Mouse (Mus musculus): ENCODE data around the gene Bcap29. TPM values are rescaled to one million over a fixed set of nuclear protein-coding genes. Genes with fewer than 3 reads are reported as not detected.
"Not testable (repeated sequence)": the region's sequence is repeated elsewhere in the genome, so short reads cannot be mapped to it uniquely, and the experiment has no call there.

Bcap29 gene
- polyA plus RNA-seq, 1 experiment from 2014 or later = 29.5 TPM

DNA sequence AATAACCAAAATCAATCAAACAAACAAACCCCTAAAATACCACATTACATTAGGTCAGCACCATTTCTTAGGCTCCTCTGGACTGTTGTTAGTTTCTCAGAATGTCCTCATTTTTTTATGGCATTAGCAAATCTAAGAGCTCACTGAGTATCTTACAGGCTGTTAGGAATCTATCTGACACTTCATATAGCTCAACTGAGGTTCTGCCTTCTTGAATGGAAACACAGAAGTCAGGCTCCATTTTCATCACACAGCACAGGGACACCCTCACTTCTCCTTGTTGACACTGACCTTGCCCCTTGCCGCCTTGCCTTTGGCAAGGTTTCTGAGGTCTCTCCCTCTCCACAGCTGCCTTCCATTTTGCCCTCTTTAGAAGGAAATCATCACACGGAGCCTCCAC is 64.7 kb downstream of the Bcap29 start:
- Histone ChIP-seq H3K27ac (no peak overlapping the region), H3K4me2 (no peak overlapping the region), H3K36me3 (replicated peaks) (no peaks in the 10 kb centered on the region), H3K27me3 (no peaks in the 10 kb centered on the region), H3K9ac (no peak overlapping the region), H3K4me3 (replicated peaks) (no peak overlapping the region), H3K4me1 (0 out of 2 replicates have a peak, but pooled peaks cover 3% of the 10 kb centered on the region), H3K9me3 (no peaks in the 10 kb centered on the region)
- no peak for ATAC-seq (ENCODE audit: low FRiP score)
- 69% methylated on average over 2 of the region's 2 CpGs for WGBS

DNA sequence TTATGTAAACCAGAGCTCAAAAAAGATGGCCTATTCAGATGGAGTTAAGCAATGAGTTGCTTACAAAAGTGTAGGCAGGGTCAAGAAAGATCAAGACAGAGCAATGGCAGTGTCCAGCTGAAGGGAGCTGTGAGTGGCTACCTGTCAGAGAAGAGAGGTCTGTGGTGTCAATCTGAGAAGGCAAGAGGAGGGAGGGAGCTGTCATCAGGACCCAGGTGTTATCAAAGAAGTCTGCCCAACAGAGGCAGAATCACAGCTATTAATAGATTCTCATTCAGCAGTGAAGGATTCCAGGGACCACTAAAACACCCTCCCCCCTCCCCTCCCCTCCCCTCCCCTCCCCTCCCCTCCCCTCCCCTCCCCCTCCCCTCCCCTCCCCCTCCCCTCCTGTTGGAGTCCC is 65.8 kb downstream of the Bcap29 start:
- Histone ChIP-seq H3K36me3 (replicated peaks) (no peaks in the 10 kb centered on the region), H3K4me3 (replicated peaks) (no peak overlapping the region), H3K27ac (no peak overlapping the region), H3K9ac (no peak overlapping the region), H3K4me1 (0 out of 2 replicates have a peak, but pooled peaks cover 3% of the 10 kb centered on the region), H3K4me2 (no peak overlapping the region), H3K27me3 (no peaks in the 10 kb centered on the region), H3K9me3 (no peaks in the 10 kb centered on the region)
- no peak for ATAC-seq (ENCODE audit: low FRiP score)

DNA sequence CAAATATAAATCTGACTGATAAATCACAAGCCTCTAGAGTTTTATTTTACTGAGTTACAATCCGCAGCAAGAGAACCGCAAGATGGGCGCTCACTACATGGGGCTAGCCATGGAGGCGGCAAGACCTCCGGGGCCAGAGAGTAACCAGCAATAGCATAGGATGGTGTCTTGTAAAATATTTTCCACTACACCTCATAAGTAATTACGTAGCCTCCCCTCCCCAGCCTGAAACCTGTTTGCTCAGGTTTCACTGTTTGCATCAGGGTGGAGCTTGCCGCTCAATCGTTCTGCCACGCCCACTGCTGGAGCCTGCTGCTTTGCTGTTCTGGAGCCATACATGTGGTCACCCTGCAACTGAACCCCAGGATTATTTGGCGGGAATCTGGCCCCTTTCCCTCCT is 66.9 kb downstream of the Bcap29 start:
- 21% methylated on average over 10 of the region's 10 CpGs for WGBS
- ATAC-seq (ENCODE audit: low FRiP score); H3K27ac ChIP-seq; H3K9me3 ChIP-seq; H3K36me3 ChIP-seq (replicated peaks); H3K9ac ChIP-seq; H3K27me3 ChIP-seq; H3K4me1 ChIP-seq: not testable (repeated sequence)
- H3K4me2 ChIP-seq = peak overlapping the region; percentile 46
- H3K4me3 ChIP-seq (replicated peaks) = peak overlapping the region; percentile 21

DNA sequence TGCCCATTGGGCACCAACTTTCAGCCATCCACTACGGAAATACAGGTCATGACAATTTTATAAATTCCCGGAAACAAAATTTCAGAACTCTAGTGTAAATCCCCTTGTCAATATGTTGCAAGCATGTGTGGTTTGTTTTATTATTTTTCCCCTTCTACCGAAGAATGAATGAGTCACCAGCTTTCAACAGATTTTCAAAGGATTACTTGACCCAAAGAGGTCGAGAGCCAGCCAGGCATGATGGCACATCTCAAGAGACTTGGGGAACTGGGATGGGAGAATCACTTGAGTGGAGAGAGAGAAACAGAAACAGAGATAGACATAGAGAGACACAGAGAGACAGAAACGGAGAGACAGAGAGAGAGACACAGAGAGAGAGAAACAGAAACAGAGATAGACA is 73.7 kb downstream of the Bcap29 start:
- 77% methylated on average over 5 of the region's 5 CpGs for WGBS
- Histone ChIP-seq H3K36me3 (replicated peaks) (no peaks in the 10 kb centered on the region), H3K4me1 (peaks cover 11% of the 10 kb centered on the region), H3K9ac (no peak overlapping the region), H3K4me2 (no peak overlapping the region), H3K4me3 (replicated peaks) (no peak overlapping the region), H3K27ac (no peak overlapping the region), H3K27me3 (peaks cover 58% of the 10 kb centered on the region), H3K9me3 (no peaks in the 10 kb centered on the region)
- no peak for ATAC-seq (ENCODE audit: low FRiP score)

DNA sequence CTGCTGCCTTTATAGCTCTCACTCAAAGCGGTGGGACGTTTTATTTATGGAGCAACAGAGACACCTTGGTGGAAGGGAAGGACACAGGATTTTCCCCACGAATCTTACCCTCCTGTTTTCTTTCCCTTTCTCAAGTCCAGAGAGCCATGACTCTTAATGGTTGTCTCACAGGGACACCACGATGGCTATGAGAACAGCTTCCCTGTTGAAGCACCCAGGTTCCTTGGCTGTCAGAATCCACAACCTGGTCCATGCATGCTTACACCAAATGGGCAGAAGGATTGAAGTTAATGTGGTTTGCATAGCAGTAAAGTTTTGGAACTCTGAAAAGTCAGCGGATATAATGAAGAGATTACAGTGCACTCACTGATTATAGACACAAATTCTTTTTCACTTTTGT is 74.5 kb downstream of the Bcap29 start:
- ATAC-seq (ENCODE audit: low FRiP score) = no peak

DNA sequence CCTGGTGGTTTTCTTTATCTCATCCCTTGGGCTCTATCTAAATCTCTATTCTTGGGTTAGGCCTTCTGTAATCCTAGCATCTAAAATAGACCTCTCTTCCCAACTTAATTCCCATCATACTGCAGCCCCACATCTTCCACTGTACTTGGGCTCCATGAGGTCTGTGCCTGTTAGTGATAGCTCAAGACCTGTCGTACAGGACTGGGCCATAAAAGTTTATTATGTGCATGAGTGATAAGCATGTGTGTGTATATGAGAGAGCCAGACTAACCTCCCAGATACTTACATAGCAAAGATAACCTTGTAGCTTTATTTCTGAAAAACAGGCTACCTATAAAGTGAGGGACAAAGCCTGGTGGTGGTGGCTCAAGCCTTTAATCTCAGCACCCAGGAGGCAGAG is 80.1 kb downstream of the Bcap29 start:
- no peak overlapping the region for H3K27ac ChIP-seq
- H3K9me3 ChIP-seq = no peaks in the 10 kb centered on the region
- H3K9ac ChIP-seq = no peak overlapping the region
- peaks cover 29% of the 10 kb centered on the region for H3K27me3 ChIP-seq
- H3K4me3 ChIP-seq (replicated peaks) = no peak overlapping the region
- no peak for ATAC-seq (ENCODE audit: low FRiP score)
- H3K36me3 ChIP-seq (replicated peaks) = no peaks in the 10 kb centered on the region
- H3K4me1 ChIP-seq = peaks cover 7% of the 10 kb centered on the region
- no peak overlapping the region for H3K4me2 ChIP-seq
- WGBS = 82% methylated on average over 1 of the region's 1 CpGs

More for the DNA sequence above, 74.5 kb downstream of the Bcap29 start:
- 16% methylated on average over 5 of the region's 5 CpGs for WGBS
- H3K4me2 ChIP-seq = peak overlapping the region; percentile 87
- H3K36me3 ChIP-seq (replicated peaks) = no peaks in the 10 kb centered on the region
- H3K27me3 ChIP-seq = peaks cover 59% of the 10 kb centered on the region
- no peak overlapping the region for H3K9ac ChIP-seq
- H3K4me1 ChIP-seq = peaks cover 11% of the 10 kb centered on the region
- H3K9me3 ChIP-seq = no peaks in the 10 kb centered on the region
- peak overlapping the region; percentile 44; the same call in 1 of the 2 replicates for H3K4me3 ChIP-seq (replicated peaks)
- H3K27ac ChIP-seq = no peak overlapping the region

DNA sequence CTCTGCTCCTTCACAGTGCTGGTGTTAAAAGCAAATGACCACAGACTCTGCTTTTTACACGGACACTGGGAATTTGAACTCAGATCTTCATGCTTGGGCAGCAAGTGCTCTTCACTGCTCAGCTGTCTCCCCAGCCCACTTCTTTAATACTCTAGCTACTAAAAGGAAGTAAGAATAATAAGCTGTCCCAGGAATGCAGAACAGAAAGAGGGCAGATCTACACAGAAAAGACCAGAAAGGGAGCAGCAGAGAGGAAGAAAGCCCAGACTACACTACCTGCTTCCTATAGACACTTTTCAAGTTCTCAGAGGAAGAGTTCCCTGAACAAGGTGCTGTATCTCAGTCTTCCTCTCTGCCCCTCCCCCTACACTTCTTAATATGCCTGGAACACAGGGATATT is 83.2 kb downstream of the Bcap29 start:
- ATAC-seq (ENCODE audit: low FRiP score) = no peak
- H3K4me2 ChIP-seq = no peak overlapping the region
- no peak overlapping the region for H3K27ac ChIP-seq
- WGBS = 86% methylated on average over 1 of the region's 1 CpGs
- H3K36me3 ChIP-seq (replicated peaks) = no peaks in the 10 kb centered on the region
- H3K4me3 ChIP-seq (replicated peaks) = no peak overlapping the region
- H3K9me3 ChIP-seq = no peaks in the 10 kb centered on the region
- no peak overlapping the region for H3K9ac ChIP-seq
- H3K27me3 ChIP-seq = peaks cover 11% of the 10 kb centered on the region
- no peaks in the 10 kb centered on the region for H3K4me1 ChIP-seq

DNA sequence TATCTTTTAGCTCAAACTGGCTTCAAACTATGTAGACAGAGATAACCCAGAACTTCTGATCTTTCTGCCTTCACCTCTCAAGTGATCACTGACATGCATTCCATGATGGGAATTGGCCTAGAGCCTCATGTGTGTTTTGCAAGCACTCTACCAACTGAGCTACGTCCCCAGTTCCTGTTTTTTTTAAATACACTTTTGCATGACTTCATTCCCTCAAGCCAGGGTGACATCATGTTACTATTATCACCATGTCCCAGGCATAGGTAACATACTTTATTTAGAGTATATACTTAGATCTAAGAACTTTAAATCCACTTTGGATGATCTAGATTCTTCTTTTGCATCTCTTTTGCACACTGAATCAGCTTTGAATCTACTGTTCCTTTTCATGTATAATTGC is 88.4 kb downstream of the Bcap29 start:
- Histone ChIP-seq H3K4me2 (no peak overlapping the region), H3K9me3 (no peaks in the 10 kb centered on the region), H3K9ac (no peak overlapping the region), H3K4me3 (replicated peaks) (no peak overlapping the region), H3K27ac (no peak overlapping the region), H3K27me3 (no peaks in the 10 kb centered on the region), H3K4me1 (no peaks in the 10 kb centered on the region), H3K36me3 (replicated peaks) (no peaks in the 10 kb centered on the region)
- WGBS = 75% methylated on average over 1 of the region's 1 CpGs
- ATAC-seq (ENCODE audit: low FRiP score) = no peak

DNA sequence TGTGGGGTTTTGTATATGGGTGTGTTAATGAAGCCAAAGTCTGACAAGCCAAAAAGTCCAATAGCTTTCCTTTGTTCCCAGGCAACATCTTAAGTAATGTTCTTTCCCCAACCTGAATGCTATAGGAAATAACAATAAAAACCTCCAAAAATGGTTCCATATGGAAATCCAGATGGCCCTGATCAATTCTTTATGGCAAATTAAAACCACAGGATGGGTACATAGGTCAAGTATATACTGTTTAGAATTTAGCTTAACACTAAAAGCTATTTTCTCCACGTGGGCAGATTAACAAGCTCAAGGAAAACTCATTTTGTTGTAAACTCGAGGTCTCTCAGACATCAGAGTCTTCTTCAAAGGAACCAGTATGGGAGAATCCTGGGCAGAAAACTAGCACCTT is 89.2 kb downstream of the Bcap29 start:
- H3K4me2 ChIP-seq = no peak overlapping the region
- no peaks in the 10 kb centered on the region for H3K36me3 ChIP-seq (replicated peaks)
- H3K27ac ChIP-seq = no peak overlapping the region
- 56% methylated on average over 2 of the region's 2 CpGs for WGBS
- H3K4me1 ChIP-seq = no peaks in the 10 kb centered on the region
- ATAC-seq (ENCODE audit: low FRiP score) = no peak
- no peaks in the 10 kb centered on the region for H3K27me3 ChIP-seq
- no peak overlapping the region for H3K9ac ChIP-seq
- no peak overlapping the region for H3K4me3 ChIP-seq (replicated peaks)
- H3K9me3 ChIP-seq = no peaks in the 10 kb centered on the region

DNA sequence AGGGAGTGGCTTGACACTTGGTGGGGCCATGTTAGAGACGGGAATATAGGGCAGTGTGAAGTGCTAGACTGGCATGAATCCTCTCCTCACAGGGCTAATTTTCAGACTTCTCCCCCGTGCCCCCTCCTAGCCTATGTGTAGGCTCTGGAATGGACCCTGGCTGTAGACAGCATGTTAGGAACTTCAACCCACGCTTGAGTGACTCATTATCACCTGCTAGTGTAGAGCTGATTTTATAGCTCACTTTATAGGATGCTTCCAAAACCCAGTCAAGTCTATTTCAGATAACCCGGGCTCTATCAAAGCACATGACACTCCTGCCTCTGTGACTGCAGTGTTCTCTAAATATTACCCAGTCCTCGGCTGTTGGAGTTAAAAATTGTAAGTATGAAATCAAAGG is 92.9 kb downstream of the Bcap29 start:
- no peak overlapping the region for H3K27ac ChIP-seq
- 76% methylated on average over 5 of the region's 5 CpGs for WGBS
- ATAC-seq (ENCODE audit: low FRiP score) = no peak

More for the DNA sequence above, 92.9 kb downstream of the Bcap29 start:
- Histone ChIP-seq H3K4me1 (no peaks in the 10 kb centered on the region), H3K36me3 (replicated peaks) (no peaks in the 10 kb centered on the region), H3K27me3 (no peaks in the 10 kb centered on the region), H3K9me3 (no peaks in the 10 kb centered on the region), H3K4me3 (replicated peaks) (no peak overlapping the region), H3K4me2 (no peak overlapping the region), H3K9ac (no peak overlapping the region)

Other genes with a start within 250 kb of the Bcap29 start
- gene Slc26a3, start 243.8 kb downstream of the Bcap29 start, polyA plus RNA-seq (2016; fragmentation: Nextera tagmentation; extraction: Ambion mirVana) = 0.06 and 0.09 TPM in 2 replicates
- 16.3 and 19.7 TPM in 2 replicates for gene Cbll1, start 135.0 kb downstream of the Bcap29 start, polyA plus RNA-seq (2016; fragmentation: Nextera tagmentation; extraction: Ambion mirVana)
- 0.06 TPM in 1 of 2 replicates, not detected in the other for gene Slc26a4, start 74.7 kb downstream of the Bcap29 start, polyA plus RNA-seq (2016; fragmentation: Nextera tagmentation; extraction: Ambion mirVana)
- 7.4 and 9.5 TPM in 2 replicates for gene Dus4l, start 20.2 kb upstream of the Bcap29 start, polyA plus RNA-seq (2016; fragmentation: Nextera tagmentation; extraction: Ambion mirVana)
- 30.2 and 30.8 TPM in 2 replicates for gene Cog5, start 20.2 kb upstream of the Bcap29 start, polyA plus RNA-seq (2016; fragmentation: Nextera tagmentation; extraction: Ambion mirVana)
- gene Gpr22, start 79.3 kb upstream of the Bcap29 start, polyA plus RNA-seq (2016; fragmentation: Nextera tagmentation; extraction: Ambion mirVana) = 4.2 and 5.9 TPM in 2 replicates

All from forebrain, embryonic 12.5 days (tissue).